Mouse (Mus musculus) cortical plate, adult 2 months (tissue): ENCODE results near the gene Ncapg2.

Experiments used
- CTCF ChIP-seq: fragments of 200-500 bp; IDR thresholded peaks from 2 replicates; pipeline ENCODE4 v1.5.1; 2011; ENCODE audit warnings: mild to moderate bottlenecking, control low read depth, low read length; ENCODE audit not compliant: insufficient read depth; ENCODE audit errors: extremely low read depth
- POLR2A ChIP-seq: fragments of 200-500 bp; IDR thresholded peaks from 2 replicates; pipeline ENCODE4 v1.6.1; 2011; ENCODE audit warnings: mild to moderate bottlenecking, low read length, control low read depth; ENCODE audit not compliant: insufficient read depth; ENCODE audit errors: extremely low read depth

- TF ChIP-seq POLR2A (no peak), CTCF (no peak)
Measured at GRCm38 (mm10) chr12:116512482-116512881, 107.3 kb downstream of the Ncapg2 start.
